Mouse (Mus musculus) heart, embryonic 15.5 days (tissue): ENCODE measurements around the gene Olfr523. TPM values are rescaled to one million over a fixed set of nuclear protein-coding genes. Genes with fewer than 3 reads are reported as not detected.

Experiments
- ATAC-seq: fragments of 200-750 bp; cut with Nextera tagmentation; replicated peaks from 2 replicates; pipeline ENCODE4 v1.8.0; 2017; ENCODE audit warnings: low read depth, moderate TSS enrichment; ENCODE audit not compliant: insufficient number of reproducible peaks, insufficient read depth, low FRiP score
- H3K27ac ChIP-seq: fragments of 300-500 bp; sonication (generic); 2 replicates; pipeline ENCODE4 v1.5.1; 2015; ENCODE audit warnings: mild to moderate bottlenecking, inconsistent platforms
- H3K27me3 ChIP-seq: fragments of 300-500 bp; sonication (generic); 2 replicates; pipeline ENCODE4 v1.6.1; 2015; ENCODE audit warnings: inconsistent platforms
- H3K36me3 ChIP-seq: fragments of 300-500 bp; sonication (generic); 2 replicates; pipeline ENCODE4 v1.6.1; 2015; ENCODE audit warnings: mild to moderate bottlenecking, inconsistent platforms
- H3K4me1 ChIP-seq: fragments of 300-500 bp; sonication (generic); replicated peaks from 2 replicates; pipeline ENCODE4 v1.6.1; 2015; ENCODE audit warnings: inconsistent platforms
- H3K4me2 ChIP-seq: fragments of 300-500 bp; sonication (generic); 2 replicates; pipeline ENCODE4 v1.6.1; 2015; ENCODE audit warnings: inconsistent platforms, mild to moderate bottlenecking, moderate library complexity
- H3K4me3 ChIP-seq: fragments of 300-500 bp; sonication (generic); 2 replicates; pipeline ENCODE4 v1.5.1; 2015; ENCODE audit warnings: mild to moderate bottlenecking, inconsistent platforms
- H3K9ac ChIP-seq: fragments of 300-500 bp; sonication (generic); 2 replicates; pipeline ENCODE4 v1.6.1; 2015; ENCODE audit warnings: mild to moderate bottlenecking, inconsistent platforms
- H3K9me3 ChIP-seq: fragments of 300-500 bp; sonication (generic); replicated peaks from 2 replicates; pipeline ENCODE4 v1.6.1; 2016; ENCODE audit warnings: inconsistent platforms
- WGBS: fragments of 180-500 bp; shearing (Covaris S2); methylation state at CpG from one replicate; pipeline ENCODE4 v1.1.7; 2015; ENCODE audit warnings: mixed read lengths; 5-methylcytosine and 5-hydroxymethylcytosine counted together
- polyA plus RNA-seq: library from polyadenylated mRNA; unstranded; fragments of >200 nt; fragmentation: Nextera tagmentation; extraction: Ambion mirVana; gene quantifications from 2 replicates; pipeline ENCODE4 v1.2.1, GENCODE M21; 2015

Gene Olfr523
- polyA plus RNA-seq, 1 experiment from 2014 or later = not detected

- Histone ChIP-seq H3K27me3 (no peaks in the 10 kb centered on the region), H3K4me2 (no peak overlapping the region), H3K4me1 (peaks cover 7% of the 10 kb centered on the region), H3K9ac (no peak overlapping the region), H3K27ac (no peak overlapping the region), H3K36me3 (no peaks in the 10 kb centered on the region), H3K4me3 (no peak overlapping the region), H3K9me3 (no peaks in the 10 kb centered on the region)
- no peak for ATAC-seq
- WGBS = 5% methylated on average over 14 of the region's 14 CpGs
These were observed 31.7 kb upstream of the Olfr523 start for GRCm38 (mm10) chr7:140141350-140141749.

GRCm38 (mm10) chr7:140144550-140144949, 28.5 kb upstream of the Olfr523 start:
- Histone ChIP-seq H3K27me3 (no peaks in the 10 kb centered on the region), H3K36me3 (no peaks in the 10 kb centered on the region; the same call in 1 of the 2 replicates), H3K9ac (no peak overlapping the region), H3K4me1 (no peaks in the 10 kb centered on the region), H3K4me2 (no peak overlapping the region), H3K9me3 (no peaks in the 10 kb centered on the region), H3K27ac (no peak overlapping the region), H3K4me3 (no peak overlapping the region)
- 85% methylated on average over 4 of the region's 4 CpGs for WGBS
- ATAC-seq = no peak

- H3K4me3 ChIP-seq = peak overlapping the region; percentile 34
- whole genome bisulfite sequencing = 4% methylated on average over 28 of the region's 28 CpGs
- H3K27me3 ChIP-seq = peaks cover 49% of the 10 kb centered on the region
These were observed 19.6 kb upstream of the Olfr523 start for GRCm38 (mm10) chr7:140153383-140153782.

DNA sequence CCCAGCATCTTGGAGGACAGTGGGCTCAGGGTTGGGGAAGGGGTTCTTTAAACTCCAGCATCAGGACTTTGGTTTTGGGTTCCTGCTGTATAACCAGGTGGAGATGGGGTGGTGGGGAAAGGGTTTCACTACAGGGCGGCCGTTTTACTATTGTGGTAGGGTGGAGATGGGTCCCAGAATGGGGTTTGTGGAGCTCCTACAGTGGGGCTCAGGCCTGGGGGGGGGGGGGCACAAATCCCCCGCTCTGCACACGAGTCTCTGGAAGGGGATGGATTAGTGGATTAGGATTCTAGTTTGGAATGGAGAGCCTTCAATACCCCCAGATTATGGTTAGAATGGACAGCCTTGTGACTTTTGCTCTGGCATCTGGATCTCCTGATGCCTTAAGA, 19.2 kb upstream of the Olfr523 start:
- Histone ChIP-seq H3K36me3 (no peaks in the 10 kb centered on the region), H3K9me3 (no peaks in the 10 kb centered on the region), H3K4me1 (peaks cover 12% of the 10 kb centered on the region), H3K27me3 (peaks cover 53% of the 10 kb centered on the region), H3K4me2 (peak overlapping the region; percentile 48; the same call in 1 of the 2 replicates), H3K9ac (no peak overlapping the region), H3K27ac (no peak overlapping the region), H3K4me3 (no peak overlapping the region)
- 20% methylated on average over 4 of the region's 4 CpGs for WGBS
- ATAC-seq = no peak

More at GRCm38 (mm10) chr7:140153383-140153782, 19.6 kb upstream of the Olfr523 start:
- H3K36me3 ChIP-seq = no peaks in the 10 kb centered on the region
- peak overlapping the region; percentile 58 for H3K4me2 ChIP-seq
- peak overlapping the region; percentile 15; the same call in 1 of the 2 replicates for H3K9ac ChIP-seq
- no peak overlapping the region for H3K27ac ChIP-seq
- no peak; the same call in 1 of the 2 replicates for ATAC-seq
- peaks cover 12% of the 10 kb centered on the region for H3K4me1 ChIP-seq
- no peaks in the 10 kb centered on the region for H3K9me3 ChIP-seq

DNA sequence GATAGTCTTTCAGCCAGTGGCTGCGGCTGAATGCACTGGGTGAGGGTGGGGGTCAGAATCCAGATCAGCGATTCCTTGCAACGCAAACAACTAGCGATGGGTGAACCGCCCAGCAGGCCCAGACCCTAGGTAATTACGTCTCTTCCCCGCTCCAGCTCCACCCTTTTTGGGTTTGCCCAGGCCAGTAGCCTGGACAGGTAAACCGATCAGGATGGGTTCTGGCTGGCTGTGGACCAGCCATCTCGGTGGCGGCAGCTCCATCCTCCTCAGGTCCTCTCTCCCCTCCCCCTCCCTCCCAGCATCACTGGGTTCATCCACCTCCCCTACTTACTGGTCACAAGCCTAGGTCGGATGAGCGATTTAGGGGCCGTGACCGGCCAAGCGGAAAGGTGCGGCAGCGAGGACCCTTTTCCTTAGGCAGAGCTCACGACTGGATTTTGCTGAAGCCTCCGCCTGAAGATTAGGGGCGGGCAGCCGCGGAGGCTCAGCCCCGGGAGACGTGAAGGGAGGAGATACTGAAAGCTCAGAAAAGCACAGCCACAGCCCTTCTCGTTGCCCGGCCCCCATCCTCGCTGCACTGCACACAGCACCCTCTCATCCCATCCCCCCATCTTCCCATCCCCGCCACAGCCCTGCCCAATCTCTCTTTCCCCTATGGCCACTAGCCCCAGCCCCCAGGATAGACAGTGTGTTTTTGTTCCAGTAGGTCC, 18.6 kb upstream of the Olfr523 start, which contains the start of gene Sprn:
Gene Sprn (minus strand): TSS at position 660 of the 710 bp plus-strand sequence.
- no peaks in the 10 kb centered on the region for H3K9me3 ChIP-seq
- H3K4me3 ChIP-seq = peak within 1 kb of the TSS; percentile 31
- peak within 1 kb of the TSS; percentile 48 for H3K4me2 ChIP-seq
- peaks cover 12% of the 10 kb centered on the region for H3K4me1 ChIP-seq
- no peak for ATAC-seq
- peaks cover 55% of the 10 kb centered on the region for H3K27me3 ChIP-seq
- H3K9ac ChIP-seq = no peak within 1 kb of the TSS
- no peak within 1 kb of the TSS for H3K27ac ChIP-seq
- WGBS = 5% methylated on average over 28 of the region's 28 CpGs
- H3K36me3 ChIP-seq = no peaks in the 10 kb centered on the region

DNA sequence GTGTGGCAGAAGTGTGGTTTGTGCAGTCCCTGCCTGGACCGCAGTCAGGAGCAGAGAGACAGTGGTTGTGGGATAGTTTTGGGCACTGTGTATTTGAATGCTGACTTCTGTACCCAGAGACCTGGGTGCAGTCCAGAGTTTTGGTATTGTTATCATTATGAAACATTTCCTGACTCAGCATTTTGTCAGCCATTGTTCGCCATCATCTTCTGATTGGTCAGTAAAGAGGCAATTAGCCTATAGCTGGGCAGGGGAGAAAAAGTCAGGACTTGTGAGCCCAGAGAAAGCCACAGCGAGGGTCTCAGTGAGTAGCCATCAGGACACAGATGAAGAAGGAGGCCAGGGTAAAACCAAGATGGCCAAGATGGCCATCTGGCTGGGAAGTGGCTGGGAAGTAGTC, 12.7 kb upstream of the Olfr523 start:
- no peaks in the 10 kb centered on the region for H3K9me3 ChIP-seq
- H3K4me2 ChIP-seq = no peak overlapping the region
- no peaks in the 10 kb centered on the region for H3K4me1 ChIP-seq
- no peak overlapping the region for H3K9ac ChIP-seq
- peaks cover 17% of the 10 kb centered on the region for H3K27me3 ChIP-seq
- no peaks in the 10 kb centered on the region for H3K36me3 ChIP-seq
- H3K27ac ChIP-seq = no peak overlapping the region
- no peak overlapping the region for H3K4me3 ChIP-seq
- 73% methylated on average over 3 of the region's 3 CpGs for WGBS
- no peak for ATAC-seq

- Histone ChIP-seq H3K27me3 (no peaks in the 10 kb centered on the region; the same call in 1 of the 2 replicates), H3K9ac (no peak within 1 kb of the TSS), H3K27ac (no peak within 1 kb of the TSS), H3K4me2 (no peak within 1 kb of the TSS), H3K9me3 (no peaks in the 10 kb centered on the region), H3K36me3 (no peaks in the 10 kb centered on the region), H3K4me3 (no peak within 1 kb of the TSS), H3K4me1 (no peaks in the 10 kb centered on the region)
- 65% methylated on average over 7 of the region's 7 CpGs for WGBS
- ATAC-seq = no peak
These were observed 8.4 kb upstream of the Olfr523 start, which contains the start of gene Olfr522 for GRCm38 (mm10) chr7:140164664-140165063. TSS of gene Olfr522 (minus strand) at chr7:140164764.

DNA sequence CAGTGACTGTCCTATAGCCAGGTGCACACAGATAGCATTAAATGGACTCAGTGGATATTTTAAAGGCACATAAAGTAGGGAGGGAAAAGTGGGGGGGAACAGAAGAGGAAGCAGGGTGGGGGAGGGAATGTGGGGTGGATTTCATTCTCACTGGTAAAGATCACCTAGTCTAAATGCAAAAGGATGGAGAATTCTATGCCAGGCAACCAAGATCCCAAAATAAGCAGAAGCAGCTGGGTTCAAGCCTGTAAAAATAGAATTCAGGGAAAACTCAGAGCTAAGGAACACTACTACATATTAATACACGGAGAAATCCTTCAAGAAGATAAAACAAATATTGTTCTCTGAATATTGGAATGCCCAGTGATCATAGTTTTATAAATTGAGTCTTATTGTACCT, 5.1 kb upstream of the Olfr523 start:
- Histone ChIP-seq H3K9me3 (no peaks in the 10 kb centered on the region), H3K36me3 (no peaks in the 10 kb centered on the region), H3K27me3 (no peaks in the 10 kb centered on the region), H3K4me3 (no peak overlapping the region), H3K4me2 (no peak overlapping the region), H3K4me1 (no peaks in the 10 kb centered on the region), H3K27ac (no peak overlapping the region), H3K9ac (no peak overlapping the region)
- no peak for ATAC-seq
- WGBS = 82% methylated on average over 1 of the region's 1 CpGs

DNA sequence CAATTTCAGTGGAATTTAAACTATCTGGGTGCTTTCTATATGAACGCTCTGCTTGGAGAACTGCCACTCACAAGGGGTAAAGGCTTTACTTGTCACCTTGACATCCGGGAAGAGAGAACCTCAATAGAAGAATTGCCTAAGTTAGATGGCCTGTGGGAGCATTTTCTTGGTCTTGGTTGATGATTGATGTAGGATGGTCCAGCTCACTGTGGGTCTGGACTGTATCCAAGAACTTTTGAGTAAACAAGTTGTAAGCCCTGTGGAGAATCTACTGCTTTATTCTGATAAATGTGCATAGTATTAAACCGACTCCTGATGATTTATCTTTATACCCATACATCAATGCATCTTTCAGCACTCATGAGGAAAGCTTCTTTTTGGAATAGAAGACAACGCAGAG, 3.6 kb upstream of the Olfr523 start:
- H3K27ac ChIP-seq = no peak overlapping the region
- no peaks in the 10 kb centered on the region for H3K9me3 ChIP-seq
- no peak overlapping the region for H3K4me2 ChIP-seq
- no peak overlapping the region for H3K4me3 ChIP-seq
- H3K27me3 ChIP-seq = no peaks in the 10 kb centered on the region
- no peak for ATAC-seq
- WGBS = 65% methylated on average over 4 of the region's 4 CpGs
- no peaks in the 10 kb centered on the region for H3K36me3 ChIP-seq
- H3K9ac ChIP-seq = no peak overlapping the region
- no peaks in the 10 kb centered on the region for H3K4me1 ChIP-seq

GRCm38 (mm10) chr7:140170863-140171262, 2.2 kb upstream of the Olfr523 start:
- Histone ChIP-seq H3K9me3 (no peaks in the 10 kb centered on the region), H3K27ac (no peak overlapping the region), H3K36me3 (no peaks in the 10 kb centered on the region), H3K27me3 (no peaks in the 10 kb centered on the region), H3K4me3 (no peak overlapping the region), H3K4me2 (no peak overlapping the region), H3K4me1 (no peaks in the 10 kb centered on the region), H3K9ac (no peak overlapping the region)
- ATAC-seq = no peak
- 84% methylated on average over 3 of the region's 3 CpGs for WGBS

DNA sequence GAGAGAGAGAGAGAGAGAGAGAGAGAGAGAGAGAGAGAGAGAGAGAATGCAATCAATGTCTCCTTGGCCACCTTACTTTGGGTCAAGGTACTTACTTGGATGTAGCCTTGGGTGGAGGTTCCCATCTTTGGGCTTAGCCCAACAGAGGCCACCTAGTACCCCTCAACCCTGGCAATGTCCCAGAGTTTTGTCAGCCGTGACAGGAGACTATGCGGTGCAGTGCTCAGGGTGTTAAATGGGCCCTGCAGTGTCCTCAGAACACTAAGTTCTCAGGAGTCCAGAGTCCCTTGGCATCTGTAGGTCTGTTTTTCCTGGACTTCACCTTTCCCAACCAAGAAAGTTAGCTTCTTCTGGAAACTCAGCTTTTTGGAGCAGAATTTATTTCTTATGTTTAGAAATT, 6.2 kb downstream of the Olfr523 start:
- Histone ChIP-seq H3K9ac (no peak overlapping the region), H3K4me3 (no peak overlapping the region), H3K27ac (no peak overlapping the region), H3K4me1 (no peaks in the 10 kb centered on the region), H3K36me3 (no peaks in the 10 kb centered on the region), H3K4me2 (no peak overlapping the region), H3K27me3 (no peaks in the 10 kb centered on the region), H3K9me3 (no peaks in the 10 kb centered on the region)
- no peak for ATAC-seq
- WGBS = 90% methylated on average over 2 of the region's 2 CpGs

DNA sequence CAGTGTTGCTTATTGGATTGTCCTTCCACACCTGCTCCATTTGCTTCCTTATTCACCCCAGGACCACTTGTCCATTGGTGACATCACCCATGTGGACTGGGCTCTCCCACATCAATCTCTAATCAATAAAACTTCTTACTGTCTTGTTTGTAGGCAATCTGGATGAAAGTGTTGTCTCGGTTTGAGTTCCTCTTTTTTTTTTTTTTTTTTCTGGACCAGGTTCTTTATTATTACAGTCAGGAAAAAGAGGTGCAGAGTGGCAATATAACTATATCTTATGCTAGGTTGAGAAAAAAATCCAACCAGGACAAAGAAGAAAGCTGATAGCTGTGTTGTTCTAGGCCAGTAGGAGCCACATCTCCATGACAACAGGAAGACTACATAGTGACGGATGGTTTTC, 7.7 kb downstream of the Olfr523 start:
- ATAC-seq = no peak
- no peak overlapping the region for H3K4me3 ChIP-seq
- no peaks in the 10 kb centered on the region for H3K9me3 ChIP-seq
- H3K27ac ChIP-seq = no peak overlapping the region
- H3K27me3 ChIP-seq = 0 out of 2 replicates have a peak, but pooled peaks cover 3% of the 10 kb centered on the region
- H3K4me2 ChIP-seq = no peak overlapping the region
- 77% methylated on average over 2 of the region's 2 CpGs for WGBS
- H3K4me1 ChIP-seq = no peaks in the 10 kb centered on the region
- no peaks in the 10 kb centered on the region for H3K36me3 ChIP-seq
- H3K9ac ChIP-seq = no peak overlapping the region
